Mouse (Mus musculus): Measurements from ENCODE around the gene Rgl1.

GRCm38 (mm10) chr1:152612535-152613157, 153.5 kb downstream of the Rgl1 start:
- TF ChIP-seq CTCF (IDR thresholded peaks at IDR 0.05; ENCODE audit: extremely low read depth, insufficient read depth, insufficient read length, insufficient replicate concordance): no peak
- no peak for TF ChIP-seq POLR2A (IDR thresholded peaks at IDR 0.05; ENCODE audit: low read depth, low read length)
